Mouse (Mus musculus): ENCODE measurements at regions not wholly inside any gene's neighbourhood (a gene's known extent, or its start where the extent isn't known, plus 50 kb on each side); places are given as distances from the start of the nearest gene placed in this dataset.

DNA sequence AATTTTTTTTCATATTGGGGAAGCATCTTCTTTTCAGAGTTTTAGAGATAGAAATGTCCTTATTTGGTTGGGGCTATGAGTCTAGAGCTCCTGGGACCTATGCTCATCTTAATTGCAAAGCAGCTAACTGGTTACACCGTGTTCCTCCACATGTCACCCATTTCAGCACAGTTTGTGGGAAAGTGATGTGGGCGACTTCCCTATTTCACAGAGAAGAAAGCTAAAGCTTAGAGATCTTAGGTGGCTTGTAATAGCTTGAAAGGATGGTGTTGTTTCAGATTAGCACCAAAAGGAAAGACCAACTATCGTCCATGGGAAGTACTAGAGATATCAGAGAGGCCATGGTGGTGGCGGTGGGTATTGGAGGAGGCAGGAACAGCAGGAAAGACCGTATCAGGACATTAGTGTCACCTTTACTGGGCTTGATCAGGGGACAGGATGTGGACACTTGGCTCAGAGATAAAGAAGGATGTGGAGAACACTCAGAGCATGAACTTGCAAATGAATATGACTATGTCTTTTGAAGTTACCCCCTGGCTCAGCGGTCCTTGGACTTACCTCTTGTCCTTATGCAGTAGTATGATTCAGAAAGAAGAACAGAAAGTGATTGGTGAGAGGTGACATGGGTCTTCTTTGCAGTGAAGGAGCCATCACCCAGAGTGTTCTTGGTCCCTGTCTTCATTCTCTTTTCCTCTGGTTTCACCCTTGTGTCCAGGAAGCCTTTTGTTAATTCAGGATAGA lies 182.4 kb upstream of the Stt3b start:
- WGBS: 68% methylated on average over 6 of the region's 6 CpGs
- TF ChIP-seq CTCF (IDR thresholded peaks at IDR 0.05) (no peak), EP300 (IDR thresholded peaks at IDR 0.05) (no peak)
- ATAC-seq: no peak
- no peak overlapping the region for H3K9ac ChIP-seq (replicated peaks; ENCODE audit: low read depth)
- no peak overlapping the region for H3K27ac ChIP-seq (ENCODE audit: low read length)
- H3K4me2 ChIP-seq (replicated peaks; ENCODE audit: low read depth, low read length): no peak overlapping the region
- 0 out of 2 replicates have a peak, but pooled peaks cover 4% of the 10 kb centered on the region for H3K27me3 ChIP-seq (replicated peaks; ENCODE audit: insufficient read depth, low read length)
- no peak for DNase-seq (ENCODE audit: low spot score)
- no peaks in the 10 kb centered on the region for H3K9me3 ChIP-seq (ENCODE audit: low read length)
- H3K4me3 ChIP-seq (ENCODE audit: low read depth, low read length): no peak overlapping the region
- H3K36me3 ChIP-seq (ENCODE audit: insufficient read depth, low read length): no peaks in the 10 kb centered on the region
- no peaks in the 10 kb centered on the region for H3K4me1 ChIP-seq (ENCODE audit: insufficient read depth, low read depth, low read length)

DNA sequence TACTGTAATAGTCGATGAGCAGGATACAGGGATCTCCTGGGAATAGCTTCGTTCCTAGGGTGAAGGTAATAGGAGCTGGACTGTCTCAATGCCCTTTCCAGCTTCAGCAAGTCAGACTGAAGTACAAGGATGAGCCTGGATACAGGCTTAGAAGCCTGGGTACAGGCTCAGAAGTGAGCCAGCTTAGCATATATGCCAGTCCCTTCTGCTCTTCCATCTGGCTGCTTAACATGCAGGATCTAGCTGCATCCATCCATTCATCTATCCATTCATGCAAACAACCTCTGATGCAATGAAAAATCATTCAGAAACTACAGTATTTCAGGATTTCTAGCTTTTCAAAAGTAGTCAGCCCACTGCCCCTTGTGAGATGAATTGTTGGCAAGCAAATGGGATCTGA lies 183.5 kb upstream of the Stt3b start:
- Histone ChIP-seq H3K4me1 (ENCODE audit: insufficient read depth, low read depth, low read length) (no peaks in the 10 kb centered on the region), H3K9ac (replicated peaks; ENCODE audit: low read depth) (no peak overlapping the region), H3K4me3 (ENCODE audit: low read depth, low read length) (no peak overlapping the region), H3K9me3 (ENCODE audit: low read length) (no peaks in the 10 kb centered on the region), H3K4me2 (replicated peaks; ENCODE audit: low read depth, low read length) (no peak overlapping the region), H3K27ac (ENCODE audit: low read length) (no peak overlapping the region), H3K36me3 (ENCODE audit: insufficient read depth, low read length) (no peaks in the 10 kb centered on the region), H3K27me3 (replicated peaks; ENCODE audit: insufficient read depth, low read length) (0 out of 2 replicates have a peak, but pooled peaks cover 4% of the 10 kb centered on the region)
- 87% methylated on average over 2 of the region's 2 CpGs for WGBS
- no peak for ATAC-seq
- TF ChIP-seq CTCF (IDR thresholded peaks at IDR 0.05): no peak
- no peak for TF ChIP-seq EP300 (IDR thresholded peaks at IDR 0.05)
- DNase-seq (ENCODE audit: low spot score): no peak

- no peaks in the 10 kb centered on the region for H3K9me3 ChIP-seq (ENCODE audit: low read length)
- no peaks in the 10 kb centered on the region for H3K36me3 ChIP-seq (ENCODE audit: insufficient read depth, low read length)
- DNase-seq (ENCODE audit: low spot score) (no peak), ATAC-seq (no peak)
- H3K9ac ChIP-seq (replicated peaks; ENCODE audit: low read depth): no peak overlapping the region
- WGBS: 55% methylated on average over 3 of the region's 3 CpGs
- H3K27me3 ChIP-seq (replicated peaks; ENCODE audit: insufficient read depth, low read length): no peaks in the 10 kb centered on the region
- H3K4me1 ChIP-seq (ENCODE audit: insufficient read depth, low read depth, low read length): no peaks in the 10 kb centered on the region
- no peak overlapping the region for H3K4me3 ChIP-seq (ENCODE audit: low read depth, low read length)
- no peak overlapping the region for H3K4me2 ChIP-seq (replicated peaks; ENCODE audit: low read depth, low read length)
- no peak overlapping the region for H3K27ac ChIP-seq (ENCODE audit: low read length)
- TF ChIP-seq CTCF (IDR thresholded peaks at IDR 0.05) (no peak), EP300 (IDR thresholded peaks at IDR 0.05) (no peak)
These were observed 189.3 kb upstream of the Stt3b start for GRCm38 (mm10) chr9:115499536-115499935.

DNA sequence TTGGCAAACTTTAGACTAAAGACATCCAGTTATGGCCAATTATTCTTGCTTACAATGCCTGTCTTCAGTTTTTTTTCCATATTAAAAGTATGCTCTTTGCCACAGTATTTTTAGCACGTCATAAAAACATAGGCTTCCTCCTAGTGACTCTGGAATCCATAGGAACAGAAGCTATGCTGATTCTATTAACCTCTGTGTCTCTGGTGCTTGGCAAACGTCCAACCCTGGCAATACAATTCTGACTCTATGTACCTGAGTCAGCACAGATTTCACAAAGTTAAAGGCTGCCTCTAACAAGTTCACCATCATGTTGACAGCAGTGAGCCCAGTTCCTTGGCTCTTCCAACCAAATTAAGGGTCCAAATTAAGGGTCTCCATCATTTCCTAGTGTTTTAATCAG lies 194.6 kb upstream of the Stt3b start:
- H3K4me1 ChIP-seq (ENCODE audit: insufficient read depth, low read depth, low read length): no peaks in the 10 kb centered on the region
- WGBS: 14% methylated on average over 2 of the region's 2 CpGs
- no peak overlapping the region for H3K4me3 ChIP-seq (ENCODE audit: low read depth, low read length)
- H3K4me2 ChIP-seq (replicated peaks; ENCODE audit: low read depth, low read length): no peak overlapping the region
- H3K36me3 ChIP-seq (ENCODE audit: insufficient read depth, low read length): no peaks in the 10 kb centered on the region
- no peaks in the 10 kb centered on the region for H3K9me3 ChIP-seq (ENCODE audit: low read length)
- TF ChIP-seq CTCF (IDR thresholded peaks at IDR 0.05) (no peak), EP300 (IDR thresholded peaks at IDR 0.05) (no peak)
- H3K27ac ChIP-seq (ENCODE audit: low read length): no peak overlapping the region
- DNase-seq (ENCODE audit: low spot score): no peak
- no peaks in the 10 kb centered on the region for H3K27me3 ChIP-seq (replicated peaks; ENCODE audit: insufficient read depth, low read length)
- ATAC-seq: no peak
- H3K9ac ChIP-seq (replicated peaks; ENCODE audit: low read depth): no peak overlapping the region

DNA sequence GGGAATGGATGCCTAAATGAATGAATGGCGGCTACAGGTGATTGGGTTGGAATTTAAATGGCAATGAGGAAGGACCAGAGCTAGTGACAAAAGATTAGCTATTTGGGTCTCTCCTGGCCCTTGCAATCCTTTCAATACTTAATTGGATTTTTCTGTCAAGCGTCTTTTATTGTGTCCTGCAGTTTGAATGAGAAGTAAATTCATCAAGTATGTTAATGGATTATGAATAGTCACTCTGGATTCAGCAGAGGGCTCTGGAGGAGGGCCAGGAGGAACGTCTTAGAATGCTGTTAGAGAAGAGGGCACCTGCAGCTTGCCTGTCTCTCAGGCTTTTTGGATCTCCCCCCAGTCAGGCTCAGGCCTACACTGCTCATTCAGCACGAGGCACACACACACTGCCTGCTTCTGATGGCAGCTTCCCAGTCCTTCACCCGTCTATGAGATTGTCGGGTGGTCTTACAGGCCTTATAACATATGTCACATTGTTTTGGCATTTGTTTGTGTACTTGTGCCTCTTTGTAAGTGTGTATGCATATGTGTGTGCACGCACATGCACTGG lies 197.0 kb upstream of the Stt3b start:
- H3K27ac ChIP-seq (ENCODE audit: low read length): no peak overlapping the region
- no peak overlapping the region for H3K4me3 ChIP-seq (ENCODE audit: low read depth, low read length)
- TF ChIP-seq EP300 (IDR thresholded peaks at IDR 0.05): no peak
- no peak for TF ChIP-seq CTCF (IDR thresholded peaks at IDR 0.05)
- H3K9ac ChIP-seq (replicated peaks; ENCODE audit: low read depth): no peak overlapping the region
- 76% methylated on average over 7 of the region's 7 CpGs for WGBS
- no peaks in the 10 kb centered on the region for H3K36me3 ChIP-seq (ENCODE audit: insufficient read depth, low read length)
- H3K9me3 ChIP-seq (ENCODE audit: low read length): no peaks in the 10 kb centered on the region
- no peak overlapping the region for H3K4me2 ChIP-seq (replicated peaks; ENCODE audit: low read depth, low read length)
- ATAC-seq: no peak
- no peak for DNase-seq (ENCODE audit: low spot score)
- H3K4me1 ChIP-seq (ENCODE audit: insufficient read depth, low read depth, low read length): no peaks in the 10 kb centered on the region
- H3K27me3 ChIP-seq (replicated peaks; ENCODE audit: insufficient read depth, low read length): no peaks in the 10 kb centered on the region

- ATAC-seq (no peak), DNase-seq (ENCODE audit: low spot score) (no peak)
- H3K4me3 ChIP-seq (ENCODE audit: low read depth, low read length): no peak overlapping the region
- TF ChIP-seq CTCF (IDR thresholded peaks at IDR 0.05) (no peak), EP300 (IDR thresholded peaks at IDR 0.05) (no peak)
- WGBS: 69% methylated on average over 16 of the region's 16 CpGs
- no peak overlapping the region for H3K4me2 ChIP-seq (replicated peaks; ENCODE audit: low read depth, low read length)
- no peak overlapping the region for H3K9ac ChIP-seq (replicated peaks; ENCODE audit: low read depth)
- H3K4me1 ChIP-seq (ENCODE audit: insufficient read depth, low read depth, low read length): no peaks in the 10 kb centered on the region
- H3K27ac ChIP-seq (ENCODE audit: low read length): no peak overlapping the region
- H3K9me3 ChIP-seq (ENCODE audit: low read length): no peaks in the 10 kb centered on the region
- H3K36me3 ChIP-seq (ENCODE audit: insufficient read depth, low read length): no peaks in the 10 kb centered on the region
- H3K27me3 ChIP-seq (replicated peaks; ENCODE audit: insufficient read depth, low read length): no peaks in the 10 kb centered on the region
These were observed 202.8 kb upstream of the Stt3b start for GRCm38 (mm10) chr9:115512835-115513629.

Measured in lung, postnatal 0 days (tissue).